Mouse (Mus musculus): ENCODE measurements around the gene Syde1.
"Not testable (repeated sequence)": the region's sequence is repeated elsewhere in the genome, so short reads cannot be mapped to it uniquely, and the experiment has no call there.

Gene Syde1
- long read RNA-seq, experiment 1, transcript Syde1-201 (8 exons, 3,288 nt): major isoform, 8 of 13 reads
- long read RNA-seq, experiment 1, partial matches to known transcripts: 3 of 13 reads
- long read RNA-seq, experiment 1, other reads (novel, unspliced or antisense): 2 of 13 reads
- long read RNA-seq, experiment 2, transcript Syde1-201 (8 exons, 3,288 nt): major isoform, 11 of 26 reads
- long read RNA-seq, experiment 2, partial matches to known transcripts: 8 of 26 reads
- long read RNA-seq, experiment 2, other reads (novel, unspliced or antisense): 7 of 26 reads

- intact Hi-C loops (cut with DNase I): loop anchor here (5.0 kb wide), 1 partner anchor 69 kb away; no protein-coding TSS in a partner anchor
Measured at GRCm38 (mm10) chr10:78591406-78592328, at the start of gene Syde1. Gene Syde1, minus strand, starts transcription at chr10:78591964.

GRCm38 (mm10) chr10:78632311-78632710 lies 40.5 kb upstream of the Syde1 start:
- intact Hi-C loops (cut with DNase I): loop anchor here (5.0 kb wide), 1 partner anchor 485 kb away; no protein-coding TSS in a partner anchor

- intact Hi-C loops (cut with DNase I): loop anchor here (5.0 kb wide), 1 partner anchor 487 kb away; no protein-coding TSS in a partner anchor
Measured at GRCm38 (mm10) chr10:78630194-78630593, 38.4 kb upstream of the Syde1 start.

GRCm38 (mm10) chr10:78623143-78623542 lies 31.4 kb upstream of the Syde1 start:
- intact Hi-C loops (cut with DNase I): not testable (repeated sequence)

GRCm38 (mm10) chr10:78617974-78618373 lies 26.2 kb upstream of the Syde1 start, which contains the start of gene Olfr1357:
Gene Olfr1357, minus strand, starts transcription at chr10:78618074.
- intact Hi-C loops (cut with DNase I): no loop called here

- intact Hi-C loops (cut with DNase I): loop anchor here (5.0 kb wide), 1 partner anchor 70 kb away; no protein-coding TSS in a partner anchor
Measured at GRCm38 (mm10) chr10:78607602-78608001, 15.8 kb upstream of the Syde1 start.

GRCm38 (mm10) chr10:78605080-78605479 lies 13.3 kb upstream of the Syde1 start:
- intact Hi-C loops (cut with DNase I): loop anchor here (5.0 kb wide), 1 partner anchor 68 kb away; no protein-coding TSS in a partner anchor

GRCm38 (mm10) chr10:78599865-78600264 lies 8.1 kb upstream of the Syde1 start:
- intact Hi-C loops (cut with DNase I): no loop called here

- intact Hi-C loops (cut with DNase I): loop anchor here (5.0 kb wide), 1 partner anchor 72 kb away; no protein-coding TSS in a partner anchor
Measured at GRCm38 (mm10) chr10:78594566-78594965, 2.8 kb upstream of the Syde1 start.

GRCm38 (mm10) chr10:78594157-78594556 lies 2.4 kb upstream of the Syde1 start:
- intact Hi-C loops (cut with DNase I): loop anchor here (5.0 kb wide), 1 partner anchor 72 kb away; no protein-coding TSS in a partner anchor

- intact Hi-C loops (cut with DNase I): loop anchor here (5.0 kb wide), 1 partner anchor 71 kb away; no protein-coding TSS in a partner anchor
Measured at GRCm38 (mm10) chr10:78593736-78594135, 2.0 kb upstream of the Syde1 start.

- intact Hi-C loops (cut with DNase I): loop anchor here (5.0 kb wide), 1 partner anchor 71 kb away; no protein-coding TSS in a partner anchor
Measured at GRCm38 (mm10) chr10:78592856-78593379, 1.2 kb upstream of the Syde1 start.

- intact Hi-C loops (cut with DNase I): loop anchor here (5.0 kb wide), 1 partner anchor 68 kb away; no protein-coding TSS in a partner anchor
Measured at GRCm38 (mm10) chr10:78590744-78591143, 1.0 kb downstream of the Syde1 start.

- intact Hi-C loops (cut with DNase I): loop anchor here (5.0 kb wide), 1 partner anchor 68 kb away; no protein-coding TSS in a partner anchor
Measured at GRCm38 (mm10) chr10:78589901-78590300, 1.9 kb downstream of the Syde1 start.

- intact Hi-C loops (cut with DNase I): no loop called here
Measured at GRCm38 (mm10) chr10:78589291-78589690, 2.5 kb downstream of the Syde1 start.

- intact Hi-C loops (cut with DNase I): no loop called here
Measured at GRCm38 (mm10) chr10:78586026-78586425, 5.7 kb downstream of the Syde1 start.

- intact Hi-C loops (cut with DNase I): no loop called here
Measured at GRCm38 (mm10) chr10:78585606-78586005, 6.2 kb downstream of the Syde1 start.

GRCm38 (mm10) chr10:78584996-78585395 lies 6.8 kb downstream of the Syde1 start:
- intact Hi-C loops (cut with DNase I): no loop called here

GRCm38 (mm10) chr10:78583939-78584338 lies 7.8 kb downstream of the Syde1 start:
- intact Hi-C loops (cut with DNase I): no loop called here

- intact Hi-C loops (cut with DNase I): no loop called here
Measured at GRCm38 (mm10) chr10:78583347-78583746, 8.4 kb downstream of the Syde1 start.

- intact Hi-C loops (cut with DNase I): no loop called here
Measured at GRCm38 (mm10) chr10:78581121-78581520, 10.6 kb downstream of the Syde1 start.

Measured in adrenal gland (tissue).